Mouse (Mus musculus) lung, adult 2 months (tissue): ENCODE results near the gene Tor3a. TPM values are rescaled to one million over a fixed set of nuclear protein-coding genes. Genes with fewer than 3 reads are reported as not detected.
A peak's percentile ranks its signal among the peaks of the same experiment; 100 is the strongest.

ENCODE experiments used
- DNase-seq: peaks from one replicate; pipeline ENCODE4 v3.0.0; 2022
- H3K4me1 ChIP-seq: fragments of 200-500 bp; 2 replicates; pipeline ENCODE4 v1.6.1; 2011; ENCODE audit warnings: low read length; ENCODE audit not compliant: control insufficient read depth, insufficient read depth
- H3K4me3 ChIP-seq: fragments of 200-500 bp; replicated peaks from 2 replicates; pipeline ENCODE3; 2011; ENCODE audit warnings: low read depth, mild to moderate bottlenecking, control low read depth, low read length; ENCODE audit errors: extremely low read depth
- CTCF ChIP-seq: fragments of 200-500 bp; IDR thresholded peaks from 2 replicates; pipeline ENCODE4 v1.5.1; 2011; ENCODE audit warnings: mild to moderate bottlenecking, low read length, control low read depth; ENCODE audit not compliant: insufficient read depth
- POLR2A ChIP-seq: fragments of 200-500 bp; IDR thresholded peaks from 2 replicates; pipeline ENCODE4 v1.6.1; 2011; ENCODE audit warnings: low read depth, mild to moderate bottlenecking, control low read depth, low read length, borderline replicate concordance; ENCODE audit errors: extremely low read depth
- whole genome bisulfite sequencing: fragments of 180-500 bp; shearing (Covaris S2); methylation state at CpG from one replicate; pipeline ENCODE4 v1.1.7; 2018; 5-methylcytosine and 5-hydroxymethylcytosine counted together
- polyA plus RNA-seq: library from polyadenylated mRNA; depleted of rRNA; stranded (reverse); fragments of >200 nt; gene quantifications from 2 replicates; pipeline ENCODE4 v1.2.3, GENCODE M21; 2012

Gene Tor3a
- polyA plus RNA-seq, 1 experiment = 73.2 TPM

- peaks cover 26% of the 10 kb centered on the region for H3K4me1 ChIP-seq
- peak; percentile 28 for DNase-seq
- 50% methylated on average over 13 of the region's 13 CpGs for WGBS
- no peak overlapping the region for H3K4me3 ChIP-seq
- TF ChIP-seq CTCF (no peak), POLR2A (peak; percentile 21; the same call in 1 of the 2 replicates)
These were observed 19.2 kb downstream of the Tor3a start for GRCm38 (mm10) chr1:156654735-156655530.

GRCm38 (mm10) chr1:156652189-156652822 lies 21.9 kb downstream of the Tor3a start:
- peak; percentile 24 for DNase-seq
- TF ChIP-seq POLR2A (no peak), CTCF (no peak)

GRCm38 (mm10) chr1:156650631-156651030 lies 23.5 kb downstream of the Tor3a start:
- Histone ChIP-seq H3K4me3 (no peak overlapping the region), H3K4me1 (peaks cover 22% of the 10 kb centered on the region)
- no peak for TF ChIP-seq CTCF
- no peak for TF ChIP-seq POLR2A
- WGBS = 58% methylated on average over 9 of the region's 9 CpGs
- no peak for DNase-seq

More at GRCm38 (mm10) chr1:156652189-156652822, 21.9 kb downstream of the Tor3a start:
- Histone ChIP-seq H3K4me1 (peaks cover 26% of the 10 kb centered on the region), H3K4me3 (no peak overlapping the region)
- WGBS = 37% methylated on average over 6 of the region's 6 CpGs

GRCm38 (mm10) chr1:156648705-156649104 lies 25.5 kb downstream of the Tor3a start:
- 34% methylated on average over 2 of the region's 2 CpGs for WGBS
- H3K4me3 ChIP-seq = no peak overlapping the region
- TF ChIP-seq CTCF (no peak), POLR2A (no peak)
- H3K4me1 ChIP-seq = peaks cover 5% of the 10 kb centered on the region; the same call in 1 of the 2 replicates
- DNase-seq = no peak

- no peak overlapping the region for H3K4me3 ChIP-seq
- TF ChIP-seq POLR2A = no peak
- TF ChIP-seq CTCF = no peak
- DNase-seq = no peak
- H3K4me1 ChIP-seq = peaks cover 5% of the 10 kb centered on the region; the same call in 1 of the 2 replicates
- 87% methylated on average over 4 of the region's 4 CpGs for WGBS
These were observed 28.2 kb downstream of the Tor3a start for GRCm38 (mm10) chr1:156645971-156646370.

- no peak for DNase-seq
- H3K4me1 ChIP-seq = no peaks in the 10 kb centered on the region
- no peak overlapping the region for H3K4me3 ChIP-seq
- TF ChIP-seq POLR2A = no peak
- TF ChIP-seq CTCF = no peak
- 74% methylated on average over 13 of the region's 13 CpGs for WGBS
These were observed 29.2 kb downstream of the Tor3a start for GRCm38 (mm10) chr1:156644780-156645523.

GRCm38 (mm10) chr1:156644061-156644460 lies 30.1 kb downstream of the Tor3a start:
- no peak for TF ChIP-seq CTCF
- TF ChIP-seq POLR2A = no peak
- DNase-seq = no peak
- Histone ChIP-seq H3K4me3 (no peak overlapping the region), H3K4me1 (no peaks in the 10 kb centered on the region)
- 84% methylated on average over 10 of the region's 10 CpGs for WGBS

GRCm38 (mm10) chr1:156642813-156643212 lies 31.3 kb downstream of the Tor3a start:
- DNase-seq = no peak
- TF ChIP-seq POLR2A = no peak
- no peak for TF ChIP-seq CTCF
- Histone ChIP-seq H3K4me1 (no peaks in the 10 kb centered on the region), H3K4me3 (no peak overlapping the region)
- WGBS = 73% methylated on average over 12 of the region's 12 CpGs

GRCm38 (mm10) chr1:156641808-156642207 lies 32.3 kb downstream of the Tor3a start:
- no peak for DNase-seq
- 74% methylated on average over 10 of the region's 10 CpGs for WGBS
- H3K4me1 ChIP-seq = no peaks in the 10 kb centered on the region
- no peak for TF ChIP-seq POLR2A
- TF ChIP-seq CTCF = no peak
- H3K4me3 ChIP-seq = no peak overlapping the region

- no peaks in the 10 kb centered on the region for H3K4me1 ChIP-seq
- TF ChIP-seq CTCF = peak; percentile 32; the same call in 1 of the 2 replicates
- TF ChIP-seq POLR2A = no peak
- 59% methylated on average over 4 of the region's 4 CpGs for WGBS
- H3K4me3 ChIP-seq = no peak overlapping the region
- no peak for DNase-seq
These were observed 33.6 kb downstream of the Tor3a start for GRCm38 (mm10) chr1:156640577-156640976.
